Mouse (Mus musculus): Measurements from ENCODE around the gene Sec63. TPM values are rescaled to one million over a fixed set of nuclear protein-coding genes. Genes with fewer than 3 reads are reported as not detected.

The Sec63 gene
- polyA plus RNA-seq, 1 experiment from 2014 or later, result 13.1 TPM

DNA sequence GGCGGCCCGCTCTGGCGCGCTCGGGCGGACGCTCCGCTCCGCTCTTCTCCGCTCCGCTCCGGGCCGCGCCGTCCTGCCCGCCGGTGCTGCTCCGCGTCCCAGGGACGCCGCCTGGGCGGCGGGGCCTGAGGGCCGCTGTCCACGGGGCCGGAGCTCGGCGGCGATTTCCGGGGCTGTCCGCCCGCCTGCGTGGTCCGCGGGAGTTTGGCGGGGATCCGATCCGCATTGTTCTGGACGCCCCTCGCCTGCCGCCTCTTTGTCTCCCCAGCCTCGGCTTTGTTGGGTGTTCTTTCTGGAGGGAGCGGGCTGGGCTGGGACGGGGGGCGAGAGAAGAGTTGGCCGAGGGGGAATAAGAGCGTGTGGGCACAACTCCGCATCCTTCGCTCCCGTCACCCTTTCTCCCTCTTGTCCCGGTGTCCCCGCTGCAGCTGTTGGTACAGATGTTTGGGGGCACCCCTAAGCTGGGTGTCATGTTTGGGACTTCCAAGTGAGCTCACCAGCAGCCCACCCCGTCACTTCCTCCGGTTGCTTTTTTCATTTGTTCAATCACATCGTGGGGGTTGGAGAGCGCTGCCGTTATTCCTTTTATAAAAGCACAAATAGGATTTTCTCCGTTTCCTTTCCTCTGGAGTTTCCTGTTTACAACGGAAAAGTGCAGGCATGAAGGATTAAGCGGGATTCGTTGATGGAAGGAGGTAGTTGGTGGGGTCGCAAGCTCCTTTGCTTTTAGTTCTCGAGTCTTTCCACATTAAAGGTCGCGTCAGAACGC lies 789 bp downstream of the Sec63 start:
- peak; percentile 72 for ATAC-seq
- Histone ChIP-seq H3K4me1 (peaks cover 48% of the 10 kb centered on the region), H3K4me3 (peak overlapping the region; percentile 98), H3K4me2 (peak overlapping the region; percentile 82), H3K36me3 (no peaks in the 10 kb centered on the region), H3K9ac (peak overlapping the region; percentile 93), H3K9me3 (replicated peaks) (no peaks in the 10 kb centered on the region), H3K27ac (peak overlapping the region; percentile 82), H3K27me3 (replicated peaks) (no peaks in the 10 kb centered on the region)
- WGBS (ENCODE audit: insufficient replicate concordance), result under 1% methylated on average over 66 of the region's 66 CpGs

- peak overlapping the region; percentile 98 for H3K4me3 ChIP-seq
- H3K9me3 ChIP-seq (replicated peaks), result no peaks in the 10 kb centered on the region
These were observed 1.4 kb downstream of the Sec63 start for GRCm38 (mm10) chr10:42762670-42763058.

GRCm38 (mm10) chr10:42763246-42763645 lies 1.9 kb downstream of the Sec63 start:
- peak overlapping the region; percentile 27; the same call in 1 of the 2 replicates for H3K9ac ChIP-seq
- WGBS (ENCODE audit: insufficient replicate concordance), result 44% methylated on average over 4 of the region's 4 CpGs
- H3K9me3 ChIP-seq (replicated peaks), result no peaks in the 10 kb centered on the region
- peaks cover 48% of the 10 kb centered on the region for H3K4me1 ChIP-seq
- peak overlapping the region; percentile 98 for H3K4me3 ChIP-seq
- H3K27me3 ChIP-seq (replicated peaks), result no peaks in the 10 kb centered on the region
- peak overlapping the region; percentile 82 for H3K4me2 ChIP-seq
- ATAC-seq, result no peak
- no peak overlapping the region for H3K27ac ChIP-seq
- no peaks in the 10 kb centered on the region for H3K36me3 ChIP-seq

More at GRCm38 (mm10) chr10:42762670-42763058, 1.4 kb downstream of the Sec63 start:
- H3K27ac ChIP-seq, result peak overlapping the region; percentile 82
- peaks cover 48% of the 10 kb centered on the region for H3K4me1 ChIP-seq
- no peaks in the 10 kb centered on the region for H3K36me3 ChIP-seq
- H3K27me3 ChIP-seq (replicated peaks), result no peaks in the 10 kb centered on the region
- H3K9ac ChIP-seq, result peak overlapping the region; percentile 93
- under 1% methylated on average over 6 of the region's 6 CpGs for WGBS (ENCODE audit: insufficient replicate concordance)
- H3K4me2 ChIP-seq, result peak overlapping the region; percentile 82
- ATAC-seq, result no peak

- no peak for ATAC-seq
- peaks cover 47% of the 10 kb centered on the region for H3K4me1 ChIP-seq
- no peak overlapping the region for H3K4me3 ChIP-seq
- no peak overlapping the region for H3K27ac ChIP-seq
- H3K27me3 ChIP-seq (replicated peaks), result no peaks in the 10 kb centered on the region
- H3K4me2 ChIP-seq, result no peak overlapping the region
- no peak overlapping the region for H3K9ac ChIP-seq
- H3K9me3 ChIP-seq (replicated peaks), result no peaks in the 10 kb centered on the region
- H3K36me3 ChIP-seq, result no peaks in the 10 kb centered on the region
These were observed 4.0 kb downstream of the Sec63 start for GRCm38 (mm10) chr10:42765344-42765743.

DNA sequence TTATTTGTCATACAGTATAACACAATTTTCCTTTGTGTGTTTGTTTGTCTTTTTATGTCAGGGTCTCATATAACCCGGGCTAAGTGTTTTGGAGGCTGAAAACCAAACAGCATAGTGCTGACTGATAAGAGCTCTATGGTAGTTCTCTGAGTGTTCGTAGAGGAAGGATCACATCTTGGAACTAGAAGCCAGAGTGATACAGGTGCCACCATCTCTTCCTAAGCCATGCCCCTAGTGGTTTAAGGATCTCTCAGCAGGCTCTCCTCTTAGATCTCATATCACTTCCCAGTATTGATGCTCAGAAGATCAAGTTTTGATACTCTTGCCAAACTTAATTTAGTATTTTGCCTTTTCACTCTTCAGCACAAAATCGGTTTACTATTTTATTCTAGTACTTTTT lies 14.2 kb downstream of the Sec63 start:
- H3K9me3 ChIP-seq (replicated peaks), result no peaks in the 10 kb centered on the region
- WGBS (ENCODE audit: insufficient replicate concordance), result 49% methylated on average over 3 of the region's 3 CpGs
- H3K9ac ChIP-seq, result no peak overlapping the region
- H3K36me3 ChIP-seq, result no peaks in the 10 kb centered on the region
- H3K27me3 ChIP-seq (replicated peaks), result no peaks in the 10 kb centered on the region
- H3K4me1 ChIP-seq, result peaks cover 3% of the 10 kb centered on the region; the same call in 1 of the 2 replicates
- ATAC-seq, result no peak
- H3K27ac ChIP-seq, result no peak overlapping the region
- H3K4me3 ChIP-seq, result no peak overlapping the region
- no peak overlapping the region for H3K4me2 ChIP-seq

- Histone ChIP-seq H3K27ac (no peak overlapping the region), H3K36me3 (peaks cover 10% of the 10 kb centered on the region; the same call in 1 of the 2 replicates), H3K27me3 (replicated peaks) (no peaks in the 10 kb centered on the region), H3K4me3 (no peak overlapping the region), H3K4me1 (no peaks in the 10 kb centered on the region), H3K4me2 (no peak overlapping the region), H3K9ac (no peak overlapping the region), H3K9me3 (replicated peaks) (no peaks in the 10 kb centered on the region)
- ATAC-seq, result no peak
- WGBS (ENCODE audit: insufficient replicate concordance), result 51% methylated on average over 2 of the region's 2 CpGs
These were observed 19.5 kb downstream of the Sec63 start for GRCm38 (mm10) chr10:42780753-42781152.

GRCm38 (mm10) chr10:42781672-42782071 lies 20.4 kb downstream of the Sec63 start:
- Histone ChIP-seq H3K4me2 (no peak overlapping the region), H3K4me3 (no peak overlapping the region), H3K27ac (no peak overlapping the region), H3K9ac (no peak overlapping the region), H3K36me3 (peaks cover 12% of the 10 kb centered on the region; the same call in 1 of the 2 replicates), H3K9me3 (replicated peaks) (no peaks in the 10 kb centered on the region), H3K27me3 (replicated peaks) (no peaks in the 10 kb centered on the region), H3K4me1 (no peaks in the 10 kb centered on the region)
- 66% methylated on average over 3 of the region's 3 CpGs for WGBS (ENCODE audit: insufficient replicate concordance)
- no peak for ATAC-seq

DNA sequence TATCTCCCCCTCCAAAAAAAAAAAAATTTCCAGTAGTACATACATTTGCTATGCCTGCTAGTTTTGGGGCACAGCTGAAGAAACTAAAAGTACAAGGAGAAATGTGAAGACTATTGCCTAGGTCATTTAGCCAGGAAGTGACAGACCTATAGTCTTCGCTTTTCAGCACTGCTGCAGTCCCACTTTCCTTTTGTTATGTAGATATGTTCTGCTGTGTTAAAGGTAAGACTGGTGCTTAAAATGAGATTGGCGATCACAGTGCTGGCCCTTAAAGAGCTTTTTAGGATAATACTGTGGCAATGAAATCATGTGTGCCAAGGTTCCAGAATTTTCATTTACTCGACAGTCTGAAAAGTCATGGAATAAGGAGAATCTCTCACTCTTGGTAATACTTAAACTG lies 39.6 kb downstream of the Sec63 start:
- Histone ChIP-seq H3K4me2 (no peak overlapping the region), H3K4me1 (no peaks in the 10 kb centered on the region), H3K27me3 (replicated peaks) (no peaks in the 10 kb centered on the region), H3K9ac (no peak overlapping the region), H3K4me3 (no peak overlapping the region), H3K36me3 (peaks cover 64% of the 10 kb centered on the region), H3K27ac (no peak overlapping the region), H3K9me3 (replicated peaks) (no peaks in the 10 kb centered on the region)
- no peak for ATAC-seq
- WGBS (ENCODE audit: insufficient replicate concordance), result 83% methylated on average over 3 of the region's 3 CpGs

DNA sequence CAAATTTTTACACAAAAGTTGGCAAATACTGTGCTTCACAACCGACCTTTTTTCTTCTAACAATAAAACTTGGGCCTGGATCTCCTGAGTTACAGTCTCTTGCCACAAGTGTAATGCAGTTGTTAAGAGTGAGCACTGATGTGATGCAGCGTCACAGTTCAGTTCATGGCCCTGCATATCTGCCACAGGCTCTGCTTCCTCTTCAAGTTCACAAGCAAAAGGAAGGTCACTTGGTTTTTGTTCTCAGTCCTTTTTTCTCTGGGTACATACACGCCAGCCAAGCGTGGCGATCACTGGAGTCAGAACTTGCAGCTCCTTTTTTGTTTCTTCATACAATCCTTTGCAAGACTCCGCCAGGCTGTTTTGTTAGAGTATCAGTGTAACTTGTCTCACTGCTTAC lies 64.6 kb downstream of the Sec63 start:
- Histone ChIP-seq H3K4me3 (no peak overlapping the region), H3K4me1 (no peaks in the 10 kb centered on the region), H3K9ac (no peak overlapping the region), H3K27me3 (replicated peaks) (no peaks in the 10 kb centered on the region), H3K9me3 (replicated peaks) (no peaks in the 10 kb centered on the region), H3K4me2 (no peak overlapping the region), H3K36me3 (peaks cover 80% of the 10 kb centered on the region), H3K27ac (no peak overlapping the region)
- no peak for ATAC-seq
- WGBS (ENCODE audit: insufficient replicate concordance), result 85% methylated on average over 6 of the region's 6 CpGs

- no peak overlapping the region for H3K9ac ChIP-seq
- no peak overlapping the region for H3K27ac ChIP-seq
- no peaks in the 10 kb centered on the region for H3K27me3 ChIP-seq (replicated peaks)
- peaks cover 81% of the 10 kb centered on the region for H3K36me3 ChIP-seq
- 88% methylated on average over 5 of the region's 5 CpGs for WGBS (ENCODE audit: insufficient replicate concordance)
- ATAC-seq, result no peak
- H3K4me2 ChIP-seq, result no peak overlapping the region
- no peak overlapping the region for H3K4me3 ChIP-seq
- H3K4me1 ChIP-seq, result no peaks in the 10 kb centered on the region
- no peaks in the 10 kb centered on the region for H3K9me3 ChIP-seq (replicated peaks)
These were observed 65.9 kb downstream of the Sec63 start for GRCm38 (mm10) chr10:42827155-42827554.

- no peak overlapping the region for H3K4me2 ChIP-seq
- no peak overlapping the region for H3K27ac ChIP-seq
- H3K9me3 ChIP-seq (replicated peaks), result no peaks in the 10 kb centered on the region
- no peak for ATAC-seq
- no peak overlapping the region for H3K4me3 ChIP-seq
- H3K36me3 ChIP-seq, result peaks cover 84% of the 10 kb centered on the region
- 80% methylated on average over 2 of the region's 2 CpGs for whole genome bisulfite sequencing (ENCODE audit: insufficient replicate concordance)
- no peaks in the 10 kb centered on the region for H3K4me1 ChIP-seq
- H3K27me3 ChIP-seq (replicated peaks), result no peaks in the 10 kb centered on the region
- no peak overlapping the region for H3K9ac ChIP-seq
These were observed 68.7 kb downstream of the Sec63 start for GRCm38 (mm10) chr10:42830007-42830406.

- H3K4me2 ChIP-seq, result no peak overlapping the region
- peaks cover 84% of the 10 kb centered on the region for H3K36me3 ChIP-seq
- H3K9ac ChIP-seq, result no peak overlapping the region
- no peaks in the 10 kb centered on the region for H3K4me1 ChIP-seq
- no peaks in the 10 kb centered on the region for H3K27me3 ChIP-seq (replicated peaks)
- H3K4me3 ChIP-seq, result no peak overlapping the region
- no peak overlapping the region for H3K27ac ChIP-seq
- 63% methylated on average over 5 of the region's 6 CpGs for WGBS (ENCODE audit: insufficient replicate concordance)
- no peaks in the 10 kb centered on the region for H3K9me3 ChIP-seq (replicated peaks)
- peak; percentile 47; the same call in 1 of the 2 replicates for ATAC-seq
These were observed 69.1 kb downstream of the Sec63 start for GRCm38 (mm10) chr10:42830409-42830808.

DNA sequence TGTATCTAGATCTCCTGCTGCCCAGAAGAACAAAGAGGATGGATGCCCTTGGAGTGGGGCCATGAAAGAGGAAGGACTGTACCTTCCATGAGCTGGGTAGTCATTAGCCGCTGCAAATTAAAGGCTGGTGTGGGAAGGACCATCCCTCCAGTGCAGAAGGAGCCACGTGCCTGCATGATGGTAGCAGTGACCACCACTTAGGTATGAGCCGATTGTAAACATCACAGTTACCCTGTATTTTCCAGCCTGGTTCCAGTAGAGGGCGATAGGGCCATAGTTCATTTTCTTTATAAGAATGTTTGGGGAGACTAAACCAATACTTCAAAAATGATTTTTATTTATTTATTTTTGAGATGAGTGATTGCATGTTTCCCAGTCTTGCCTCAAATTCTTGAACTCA lies 71.4 kb downstream of the Sec63 start:
- Histone ChIP-seq H3K9ac (no peak overlapping the region), H3K27ac (no peak overlapping the region), H3K27me3 (replicated peaks) (no peaks in the 10 kb centered on the region), H3K4me2 (no peak overlapping the region), H3K9me3 (replicated peaks) (no peaks in the 10 kb centered on the region), H3K4me3 (no peak overlapping the region), H3K36me3 (peaks cover 71% of the 10 kb centered on the region), H3K4me1 (no peaks in the 10 kb centered on the region)
- WGBS (ENCODE audit: insufficient replicate concordance), result 64% methylated on average over 4 of the region's 4 CpGs
- no peak for ATAC-seq

All from liver, embryonic 12.5 days (tissue).